Mouse (Mus musculus) hindlimb bud, embryonic 11.5 days (tissue): Measurements from ENCODE around the gene Brd4.

Source experiments
- DNase-seq: peaks from one replicate; pipeline ENCODE4 v3.0.0-alpha.2; 2012; ENCODE audit warnings: low read depth, low spot score; ENCODE audit errors: extremely low spot score

Brd4 gene

DNA sequence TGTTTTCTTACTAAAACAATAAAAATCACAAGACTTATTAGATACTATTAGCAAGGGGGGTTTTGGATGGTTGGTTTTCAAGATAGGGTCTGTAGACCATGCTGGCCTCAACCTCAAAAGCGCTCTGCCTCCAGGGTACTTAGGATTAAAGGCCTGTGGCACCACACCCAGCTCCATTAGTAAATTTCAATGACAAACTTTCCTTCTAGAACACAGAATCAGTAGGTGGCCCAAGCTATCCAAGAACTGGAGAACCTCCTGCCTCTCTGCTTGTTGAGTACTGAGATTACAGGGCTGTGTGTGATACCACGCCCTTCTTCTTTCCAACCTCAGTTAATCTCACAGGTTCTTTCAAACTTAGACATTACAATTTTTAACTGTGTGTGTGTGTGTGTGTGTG lies 3.4 kb downstream of the Brd4 start:
- DNase-seq: no peak

DNA sequence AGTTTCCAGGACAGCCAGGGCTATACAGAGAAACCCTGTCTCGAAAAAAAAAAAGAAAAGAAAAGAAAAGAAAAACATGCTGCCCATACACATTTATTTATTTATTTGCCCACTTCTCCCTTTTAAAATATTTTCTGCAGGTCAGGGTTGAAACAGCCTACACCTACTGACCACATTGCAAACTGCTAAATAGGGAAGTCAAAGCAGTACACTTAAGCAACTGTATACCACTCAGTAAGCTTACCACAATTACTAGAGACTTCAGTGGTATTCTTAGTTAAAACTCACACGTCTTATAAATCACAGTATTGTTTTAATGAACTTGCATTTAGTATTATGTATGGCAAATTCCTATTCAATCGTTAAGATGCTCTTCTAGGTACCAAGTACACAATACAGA lies 3.9 kb downstream of the Brd4 start:
- DNase-seq: no peak

DNA sequence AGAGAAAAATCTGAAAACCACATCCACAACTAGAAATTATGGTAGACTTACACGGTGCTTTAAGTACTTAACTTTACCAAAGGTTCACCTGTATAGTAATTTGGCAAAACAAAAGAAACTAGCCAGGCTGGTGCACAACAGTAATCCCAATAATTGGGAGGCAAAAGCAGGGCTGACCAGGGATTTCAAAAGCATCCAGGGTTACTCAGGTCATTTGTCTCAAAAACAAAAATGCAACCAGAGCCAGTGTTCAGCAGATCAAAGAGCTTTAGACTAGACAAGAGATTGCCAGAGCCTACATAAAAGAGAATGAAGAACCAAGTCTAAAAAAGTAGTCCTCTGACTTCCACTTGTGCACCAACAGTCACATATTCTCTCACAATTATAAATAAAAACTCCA lies 7.3 kb downstream of the Brd4 start:
- DNase-seq: no peak

DNA sequence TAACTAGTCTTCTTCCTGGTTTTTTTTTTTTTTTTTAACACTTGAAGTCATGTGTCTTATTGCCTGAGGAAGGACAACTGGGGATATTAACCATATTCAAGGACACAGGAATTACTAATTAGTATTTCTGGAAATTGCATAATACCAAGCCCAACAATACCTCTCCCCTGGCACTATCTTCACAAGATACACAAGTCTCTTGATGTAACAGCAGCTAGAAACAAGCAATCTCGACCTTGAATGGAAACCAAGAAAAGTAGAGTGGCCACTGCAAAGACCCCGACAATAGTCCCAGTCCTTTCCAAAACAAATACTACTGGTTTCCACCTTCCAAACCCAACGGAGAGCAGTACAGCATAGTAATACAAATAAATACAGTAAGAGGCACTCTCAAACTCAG lies 9.0 kb downstream of the Brd4 start:
- no peak for DNase-seq

DNA sequence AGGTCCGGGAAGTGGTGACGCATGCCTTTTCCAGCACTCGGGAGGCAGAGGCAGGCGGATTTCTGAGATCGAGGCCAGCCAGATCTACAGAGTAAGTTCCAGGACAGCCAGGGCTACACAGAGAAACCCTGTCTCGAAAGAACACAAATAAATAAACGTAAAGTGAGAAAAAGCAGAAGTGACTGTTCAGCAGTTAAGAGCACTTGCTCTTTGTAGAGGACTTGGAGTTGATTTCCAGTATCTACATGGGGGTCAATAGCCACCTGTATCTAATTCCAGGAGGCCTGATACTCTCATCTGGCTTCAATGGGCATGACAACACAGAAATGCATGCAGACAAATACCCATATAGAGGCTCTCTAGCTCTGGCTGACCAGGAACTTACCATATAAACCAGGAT lies 15.4 kb downstream of the Brd4 start:
- no peak for DNase-seq

DNA sequence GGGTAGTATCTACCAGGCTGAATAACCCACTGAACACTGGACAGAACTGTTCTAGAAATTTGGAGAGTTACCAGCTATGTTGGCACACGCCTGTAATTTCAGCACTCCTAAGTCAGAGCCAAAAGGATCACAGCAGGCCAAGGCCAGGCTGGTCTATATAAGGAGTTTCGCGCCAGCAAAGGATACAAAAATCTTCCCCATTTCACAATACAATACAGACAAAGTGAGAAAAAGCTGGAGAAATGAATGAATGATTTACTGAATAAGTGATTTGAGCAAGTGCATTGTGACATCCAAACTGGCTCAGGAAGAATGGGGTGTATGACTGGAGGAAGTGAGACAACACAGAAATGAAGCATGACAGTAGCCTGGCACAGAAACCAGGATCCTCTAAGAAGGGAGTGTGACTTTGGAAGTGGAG lies 16.0 kb downstream of the Brd4 start:
- DNase-seq: no peak

DNA sequence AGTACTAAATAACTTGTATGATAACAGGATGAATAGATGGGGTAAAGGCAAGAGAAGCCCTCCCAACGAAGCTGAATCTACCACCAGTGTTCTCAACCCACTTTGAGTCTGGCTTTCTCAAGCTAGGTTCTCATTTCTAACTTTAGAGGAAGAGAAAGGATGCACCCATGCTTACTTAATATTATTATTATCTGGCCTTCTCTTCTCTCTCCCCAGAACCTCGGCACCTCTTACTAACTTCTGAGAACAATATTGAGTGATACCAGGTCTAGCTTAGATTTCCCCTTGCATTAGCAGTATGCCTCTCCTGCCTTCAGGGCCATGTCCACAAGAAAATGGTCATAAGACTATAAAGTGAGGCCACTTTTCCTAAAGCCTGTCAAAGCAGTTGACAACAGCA lies 16.4 kb downstream of the Brd4 start:
- no peak for DNase-seq

DNA sequence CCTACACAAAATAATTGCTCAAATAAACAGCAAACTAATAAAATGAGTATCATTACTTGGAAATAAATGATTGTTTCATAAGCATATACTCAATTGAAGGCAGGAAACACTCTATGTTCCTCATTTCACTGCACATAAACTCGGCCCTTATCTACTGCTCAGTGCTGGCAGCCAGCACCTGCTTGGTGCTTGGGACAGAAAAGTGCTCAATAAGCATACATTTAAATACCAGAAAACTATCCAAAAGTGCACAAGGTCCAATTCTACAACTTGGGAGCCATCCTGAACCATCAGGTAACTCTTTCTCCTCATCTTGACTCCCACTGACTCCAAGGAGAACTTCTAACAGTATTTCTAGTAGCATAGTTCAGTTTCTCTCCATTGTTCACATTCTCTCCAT lies 16.9 kb downstream of the Brd4 start:
- no peak for DNase-seq

DNA sequence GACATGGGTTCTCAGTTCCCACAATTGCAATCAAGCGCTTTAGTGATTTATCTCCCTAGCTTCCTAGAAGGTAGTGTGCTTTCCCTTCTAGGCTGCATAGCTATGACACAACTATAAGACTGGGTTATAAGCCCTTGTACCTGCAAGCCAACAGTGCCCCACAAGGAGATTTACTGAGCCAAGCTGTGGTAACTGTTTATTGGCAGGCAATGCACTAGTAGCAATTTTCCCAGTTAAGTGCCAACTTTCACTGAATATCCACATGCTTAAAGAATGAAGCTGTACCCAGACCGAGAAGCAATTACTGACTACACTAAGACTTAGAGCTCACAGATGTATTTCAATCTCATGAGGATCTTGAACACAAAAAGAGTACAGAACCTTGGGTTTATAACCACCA lies 20.9 kb downstream of the Brd4 start:
- no peak for DNase-seq

DNA sequence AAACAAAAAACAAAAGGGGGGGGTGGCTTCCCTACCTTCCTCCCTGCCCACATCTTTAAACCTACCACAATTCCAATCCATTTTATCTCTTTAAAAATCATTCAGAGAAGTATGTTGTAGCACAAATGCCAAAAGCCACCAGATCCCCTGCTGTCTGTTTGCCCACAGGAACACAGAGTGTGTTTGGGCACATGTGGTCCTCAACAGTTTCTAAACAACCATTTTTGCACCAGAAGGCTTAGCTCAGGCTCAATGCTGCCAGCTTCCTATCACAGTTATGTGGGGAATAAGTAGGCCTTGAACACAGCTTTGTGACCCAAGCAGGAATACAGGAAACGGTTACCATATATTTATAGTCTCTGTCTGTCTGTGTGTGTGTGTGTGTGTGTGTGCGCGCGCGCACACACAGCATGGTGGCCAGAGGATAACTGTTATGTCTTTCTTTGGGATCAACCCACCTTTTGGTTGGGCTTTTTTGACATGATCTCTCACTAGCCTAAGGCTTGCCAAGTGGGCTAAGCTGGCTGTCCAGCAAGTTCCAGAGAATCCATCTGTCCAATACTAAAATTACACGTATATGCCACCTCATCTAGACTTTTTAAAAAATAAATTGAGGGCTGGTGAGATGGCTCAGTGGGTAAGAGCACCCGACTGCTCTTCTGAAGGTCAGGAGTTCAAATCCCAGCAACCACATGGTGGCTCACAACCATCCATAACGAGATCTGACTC lies 21.5 kb downstream of the Brd4 start:
- DNase-seq: no peak

DNA sequence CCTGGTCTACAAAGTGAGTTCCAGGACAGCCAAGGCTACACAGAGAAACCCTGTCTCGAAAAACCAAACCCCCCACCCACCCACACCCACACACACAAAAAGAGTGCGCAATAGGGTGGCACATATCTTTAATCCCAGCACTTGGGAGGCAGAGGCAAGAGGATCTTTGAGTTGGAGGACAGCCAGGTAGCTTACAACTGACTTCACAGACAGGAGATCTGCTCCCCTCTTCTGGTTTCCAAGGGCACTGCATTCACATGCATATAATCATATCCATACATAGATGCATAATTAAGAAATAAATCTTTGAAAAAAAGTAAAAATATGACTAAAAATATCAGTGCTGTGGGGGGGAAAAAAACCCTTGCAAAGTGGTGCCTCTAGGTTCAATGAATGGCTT lies 25.7 kb downstream of the Brd4 start:
- DNase-seq: no peak

DNA sequence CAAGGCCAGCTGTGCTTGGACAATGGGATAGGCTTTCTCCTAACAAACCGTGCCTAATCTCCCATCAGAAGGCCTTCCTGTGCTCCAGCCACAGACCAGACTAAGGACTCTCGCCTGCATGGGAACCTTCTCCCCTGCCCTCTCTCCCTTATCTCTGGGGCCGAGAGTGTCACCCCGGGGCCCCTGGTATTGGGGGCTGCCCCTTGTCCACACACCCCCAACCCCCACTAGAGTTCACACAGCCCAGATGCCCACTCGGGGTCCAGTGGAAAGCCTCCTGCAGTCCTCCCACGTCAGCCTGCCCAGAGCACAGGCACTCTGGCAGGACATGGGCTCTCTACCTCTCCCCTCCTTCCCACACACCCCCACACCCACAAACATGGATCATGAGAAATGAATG lies 26.6 kb downstream of the Brd4 start:
- DNase-seq: no peak

DNA sequence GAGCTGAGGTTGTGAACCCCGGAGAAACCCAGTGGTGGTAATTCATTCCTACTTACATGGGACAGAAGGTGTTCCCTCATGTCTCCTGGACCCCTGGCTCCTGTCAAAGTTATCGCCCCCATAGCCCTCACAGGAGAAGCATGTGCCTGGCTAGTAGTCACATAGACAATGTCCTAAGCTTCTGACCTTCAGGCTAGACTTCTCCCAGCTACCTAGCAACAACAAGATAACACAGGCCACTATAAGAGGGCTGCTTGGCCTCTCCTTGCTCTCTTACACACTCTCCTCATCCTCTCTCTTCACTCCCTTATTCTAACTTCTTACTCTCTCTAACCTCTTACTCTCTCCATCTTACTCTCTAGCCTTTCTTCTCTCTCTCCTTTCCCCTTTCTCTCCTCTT lies 27.1 kb downstream of the Brd4 start:
- DNase-seq: no peak

DNA sequence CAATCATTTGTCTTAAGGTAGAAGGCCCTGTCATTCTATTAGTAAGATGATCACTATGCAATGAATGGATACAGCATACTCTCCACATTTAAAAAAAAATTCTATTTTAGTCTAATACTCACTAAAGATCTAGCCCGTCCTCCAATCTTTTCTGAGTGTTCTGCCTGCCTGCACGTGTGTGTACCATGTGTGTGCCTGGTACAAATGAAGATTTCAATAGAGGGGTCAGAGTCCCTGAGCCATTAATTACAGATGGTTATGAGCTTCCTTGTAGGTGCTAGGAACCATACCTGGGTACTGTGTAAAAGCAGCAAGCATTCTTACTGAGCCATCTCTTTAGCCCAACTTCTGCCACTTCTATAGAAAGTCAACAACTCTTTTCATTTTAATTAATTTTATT lies 27.6 kb downstream of the Brd4 start:
- DNase-seq: no peak

DNA sequence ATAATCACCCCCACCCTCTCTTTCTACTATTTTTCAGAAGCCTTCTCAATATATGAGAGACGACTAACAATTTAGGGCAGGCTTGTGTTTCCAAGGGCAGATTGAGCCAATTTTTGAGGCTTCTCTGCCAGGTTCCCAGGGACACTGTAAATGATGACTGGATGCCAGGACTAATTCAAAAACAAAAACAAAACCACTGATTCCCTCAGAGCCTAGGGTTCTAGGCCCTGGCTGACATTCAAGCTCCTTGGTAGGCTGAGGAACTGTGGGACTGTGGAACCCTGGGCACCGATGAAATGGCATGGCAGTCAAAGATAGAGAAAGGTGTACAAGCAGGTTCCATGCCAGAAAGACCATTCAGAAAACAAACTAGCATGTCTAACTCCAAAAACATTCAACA lies 31.3 kb downstream of the Brd4 start:
- DNase-seq: no peak

DNA sequence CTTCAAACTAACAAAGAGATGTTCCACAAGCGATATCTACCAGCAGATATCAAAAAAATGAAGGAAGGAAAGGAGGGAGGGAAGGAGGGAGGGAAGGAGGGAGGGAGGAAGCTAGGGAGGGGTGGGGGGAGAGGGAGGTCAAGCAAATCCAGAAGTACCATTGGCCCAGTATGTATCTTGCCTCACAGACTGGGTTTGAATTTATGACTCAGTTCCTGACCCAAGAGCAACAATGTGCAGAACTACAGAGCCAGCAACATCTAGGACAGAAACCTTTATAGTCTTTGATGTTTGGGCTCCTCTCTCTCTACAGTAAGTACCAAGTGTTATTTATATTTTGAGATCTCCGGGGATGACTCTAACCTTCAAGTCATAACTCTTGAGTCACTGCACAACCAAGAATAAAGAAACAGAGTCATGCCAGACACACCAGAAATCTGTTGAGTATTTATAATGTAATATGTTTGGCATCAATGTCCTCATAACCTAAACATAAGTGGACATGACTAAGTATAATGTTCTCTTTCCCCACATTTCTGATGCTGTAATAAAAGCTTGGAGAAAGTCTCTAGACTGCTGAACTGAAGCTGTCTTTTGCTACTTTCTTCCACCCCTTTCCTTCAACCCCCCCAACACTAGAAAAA lies 32.6 kb downstream of the Brd4 start:
- no peak for DNase-seq

DNA sequence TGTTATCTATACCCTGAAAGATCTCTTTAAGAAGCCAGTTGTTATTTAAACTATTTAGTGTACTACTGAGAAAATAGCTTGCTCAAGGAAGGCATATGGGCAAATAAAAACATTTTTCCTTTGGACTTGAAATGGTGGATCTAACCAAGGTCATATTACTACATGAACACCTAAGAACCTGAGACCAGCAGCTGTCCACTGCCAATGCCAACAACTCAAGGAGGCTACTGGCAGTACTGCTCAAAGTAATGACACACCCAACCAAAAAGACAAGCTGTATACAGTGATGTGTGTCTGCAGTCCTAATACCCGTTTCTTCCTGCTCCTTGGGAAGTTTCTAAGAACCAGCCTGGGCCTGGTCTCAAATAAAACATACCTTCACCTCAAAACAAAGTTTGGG lies 34.5 kb downstream of the Brd4 start:
- DNase-seq: no peak

DNA sequence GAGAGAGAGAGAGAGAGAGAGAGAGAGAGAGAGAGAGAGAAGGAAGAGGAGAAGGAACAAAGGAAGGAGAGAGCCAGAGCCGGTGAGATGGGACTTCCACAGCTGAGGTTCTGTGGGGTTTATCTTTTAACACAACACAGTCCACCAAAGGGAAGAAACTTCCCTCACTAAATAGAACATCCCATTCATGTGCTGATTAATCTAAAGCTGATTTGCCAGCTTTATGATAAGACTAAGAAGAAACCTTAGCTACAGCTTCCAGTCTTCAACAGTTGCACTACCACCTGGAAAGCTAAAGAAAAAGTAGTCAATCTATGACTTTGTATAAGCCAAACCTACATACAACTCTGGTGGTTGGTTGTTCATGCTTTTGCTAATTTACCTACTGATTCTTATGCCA lies 36.3 kb downstream of the Brd4 start:
- DNase-seq: no peak

DNA sequence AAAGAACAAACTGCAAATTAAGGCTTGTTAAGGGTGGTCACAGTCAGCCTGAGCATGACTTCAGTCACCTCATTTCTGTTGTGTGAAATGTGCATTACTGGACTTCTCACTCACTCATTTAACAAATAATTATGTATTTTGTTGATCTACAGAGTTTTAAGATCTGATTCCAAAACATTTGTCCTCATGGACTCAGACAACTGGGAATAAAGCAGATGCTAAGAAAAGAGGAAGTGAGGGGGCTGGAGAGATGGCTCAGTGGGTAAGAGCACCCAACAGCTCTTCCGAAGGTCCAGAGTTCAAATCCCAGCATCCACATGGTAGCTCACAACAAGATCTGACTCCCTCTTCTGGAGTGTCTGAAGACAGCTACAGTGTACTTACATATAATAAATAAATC lies 36.9 kb downstream of the Brd4 start:
- no peak for DNase-seq

DNA sequence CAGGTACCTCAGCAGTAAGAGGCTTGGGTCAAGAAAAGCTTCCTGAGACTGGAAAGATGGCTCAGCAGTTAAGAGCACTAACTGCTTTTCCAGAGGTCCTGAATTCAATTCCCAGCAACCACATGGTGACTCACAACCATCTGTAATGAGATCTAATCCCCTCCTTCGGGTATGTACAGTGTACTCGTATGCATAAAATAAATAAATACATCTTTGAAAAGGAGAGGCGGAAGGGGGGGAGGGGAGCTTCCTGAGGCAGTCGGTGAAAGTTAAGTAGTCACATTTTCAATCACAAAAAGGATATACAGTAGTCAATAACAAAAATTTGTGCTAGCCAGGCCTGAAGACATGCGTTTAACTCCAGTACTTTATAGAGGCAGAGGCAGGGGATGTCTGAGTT lies 38.4 kb downstream of the Brd4 start:
- no peak for DNase-seq

DNA sequence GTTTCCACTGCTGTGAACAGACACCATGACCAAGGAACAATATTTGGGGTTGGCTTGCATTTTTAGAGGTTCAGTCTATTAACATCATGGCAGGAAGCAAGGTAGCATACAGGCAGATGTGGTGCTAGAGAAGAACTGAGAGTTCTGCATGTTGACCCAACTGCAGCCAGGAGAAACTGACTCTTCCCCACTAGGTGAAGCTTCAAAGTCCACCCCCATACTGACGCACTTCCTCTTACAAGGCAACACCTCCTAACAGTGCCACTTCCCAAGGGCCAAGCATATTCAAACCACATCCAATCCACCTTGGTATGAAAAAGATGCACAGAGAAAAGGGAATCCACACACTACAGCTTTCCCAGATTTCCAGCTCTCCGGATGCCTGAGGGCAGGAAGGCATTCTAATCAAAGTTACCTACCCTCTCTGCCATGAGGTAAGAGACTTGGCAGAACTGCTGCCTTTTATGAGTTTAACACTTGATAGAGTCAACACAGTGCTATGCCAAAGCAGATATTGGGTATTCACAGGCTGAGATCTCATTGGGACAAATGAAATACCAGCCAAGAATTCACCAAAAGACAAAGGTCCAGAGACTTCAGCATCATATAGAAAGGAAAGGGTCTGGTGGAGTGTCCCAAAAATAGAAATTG lies 43.5 kb downstream of the Brd4 start:
- DNase-seq: no peak

DNA sequence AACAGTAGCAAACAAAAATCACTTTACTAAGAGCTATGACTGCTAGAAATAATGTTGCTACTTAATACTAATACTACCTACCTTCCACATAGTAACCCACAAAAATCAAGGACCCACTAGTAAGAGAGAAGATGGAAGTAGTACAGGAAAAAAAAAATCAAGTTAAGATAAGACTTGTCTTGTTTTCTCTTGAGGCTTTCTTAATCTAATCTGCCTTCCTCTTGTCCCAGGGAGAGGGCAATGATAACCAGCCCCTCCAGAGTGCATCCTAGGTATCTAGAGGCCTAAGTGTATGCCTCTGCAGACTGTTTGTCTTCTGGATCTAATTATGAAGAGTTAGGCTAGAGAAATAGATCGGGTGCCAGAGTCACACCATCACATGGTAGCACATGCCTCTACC lies 45.9 kb downstream of the Brd4 start:
- DNase-seq: no peak
